Mouse (Mus musculus): Measurements from ENCODE around the gene Dnajc3. TPM values are rescaled to one million over a fixed set of nuclear protein-coding genes. Genes with fewer than 3 reads are reported as not detected.

The Dnajc3 gene
- polyA plus RNA-seq, 1 experiment from 2014 or later, result 33.3 TPM

- ATAC-seq (ENCODE audit: low FRiP score), result no peak
- Histone ChIP-seq H3K27me3 (no peaks in the 10 kb centered on the region), H3K9ac (no peak overlapping the region), H3K4me1 (peaks cover 4% of the 10 kb centered on the region; the same call in 1 of the 2 replicates), H3K27ac (no peak overlapping the region), H3K4me3 (no peak overlapping the region), H3K4me2 (replicated peaks) (no peak overlapping the region), H3K36me3 (peaks cover 87% of the 10 kb centered on the region), H3K9me3 (replicated peaks) (no peaks in the 10 kb centered on the region)
- WGBS, result 89% methylated on average over 6 of the region's 6 CpGs
Observed at GRCm38 (mm10) chr14:118911521-118911920, 26.3 kb upstream of the Dnajc3 start.

- Histone ChIP-seq H3K36me3 (peaks cover 80% of the 10 kb centered on the region), H3K4me1 (peaks cover 4% of the 10 kb centered on the region; the same call in 1 of the 2 replicates), H3K27me3 (no peaks in the 10 kb centered on the region), H3K9ac (no peak overlapping the region), H3K9me3 (replicated peaks) (no peaks in the 10 kb centered on the region), H3K4me2 (replicated peaks) (no peak overlapping the region), H3K4me3 (no peak overlapping the region), H3K27ac (no peak overlapping the region)
- WGBS, result 79% methylated on average over 5 of the region's 5 CpGs
- no peak for ATAC-seq (ENCODE audit: low FRiP score)
Observed at GRCm38 (mm10) chr14:118913651-118914050, 24.1 kb upstream of the Dnajc3 start.

GRCm38 (mm10) chr14:118919025-118919424 is 18.8 kb upstream of the Dnajc3 start:
- Histone ChIP-seq H3K27me3 (peaks cover 5% of the 10 kb centered on the region), H3K4me1 (peaks cover 33% of the 10 kb centered on the region), H3K9ac (no peak overlapping the region), H3K9me3 (replicated peaks) (no peaks in the 10 kb centered on the region), H3K27ac (no peak overlapping the region), H3K4me2 (replicated peaks) (no peak overlapping the region), H3K4me3 (no peak overlapping the region), H3K36me3 (peaks cover 41% of the 10 kb centered on the region)
- 71% methylated on average over 8 of the region's 8 CpGs for WGBS
- no peak for ATAC-seq (ENCODE audit: low FRiP score)

- no peak overlapping the region for H3K4me3 ChIP-seq
- 60% methylated on average over 7 of the region's 7 CpGs for WGBS
- no peak overlapping the region for H3K9ac ChIP-seq
- peak overlapping the region; percentile 65 for H3K4me2 ChIP-seq (replicated peaks)
- peaks cover 37% of the 10 kb centered on the region for H3K4me1 ChIP-seq
- no peak for ATAC-seq (ENCODE audit: low FRiP score)
- no peaks in the 10 kb centered on the region for H3K9me3 ChIP-seq (replicated peaks)
- H3K27ac ChIP-seq, result no peak overlapping the region
- peaks cover 5% of the 10 kb centered on the region for H3K27me3 ChIP-seq
- peaks cover 26% of the 10 kb centered on the region for H3K36me3 ChIP-seq
Observed at GRCm38 (mm10) chr14:118920654-118921053, 17.1 kb upstream of the Dnajc3 start.

GRCm38 (mm10) chr14:118922251-118922650 is 15.5 kb upstream of the Dnajc3 start:
- H3K27ac ChIP-seq, result no peak overlapping the region
- WGBS, result 23% methylated on average over 22 of the region's 22 CpGs
- ATAC-seq (ENCODE audit: low FRiP score), result no peak

GRCm38 (mm10) chr14:118922667-118923184 is 15.1 kb upstream of the Dnajc3 start:
- H3K4me2 ChIP-seq (replicated peaks), result peak overlapping the region; percentile 65
- H3K27ac ChIP-seq, result no peak overlapping the region
- peak overlapping the region; percentile 56 for H3K9ac ChIP-seq
- H3K27me3 ChIP-seq, result peaks cover 5% of the 10 kb centered on the region
- peaks cover 12% of the 10 kb centered on the region; the same call in 1 of the 2 replicates for H3K36me3 ChIP-seq
- no peaks in the 10 kb centered on the region for H3K9me3 ChIP-seq (replicated peaks)
- peak; percentile 36 for ATAC-seq (ENCODE audit: low FRiP score)
- WGBS, result 1% methylated on average over 41 of the region's 47 CpGs
- H3K4me3 ChIP-seq, result peak overlapping the region; percentile 36
- peaks cover 41% of the 10 kb centered on the region for H3K4me1 ChIP-seq

More at GRCm38 (mm10) chr14:118922251-118922650, 15.5 kb upstream of the Dnajc3 start:
- peaks cover 41% of the 10 kb centered on the region for H3K4me1 ChIP-seq
- no peaks in the 10 kb centered on the region for H3K9me3 ChIP-seq (replicated peaks)
- peak overlapping the region; percentile 56 for H3K9ac ChIP-seq
- H3K4me3 ChIP-seq, result peak overlapping the region; percentile 36
- H3K4me2 ChIP-seq (replicated peaks), result peak overlapping the region; percentile 65
- H3K27me3 ChIP-seq, result peaks cover 5% of the 10 kb centered on the region
- peaks cover 17% of the 10 kb centered on the region; the same call in 1 of the 2 replicates for H3K36me3 ChIP-seq

- H3K4me1 ChIP-seq, result peaks cover 41% of the 10 kb centered on the region
- WGBS, result under 1% methylated on average over 55 of the region's 55 CpGs
Observed at GRCm38 (mm10) chr14:118924673-118925615, 12.8 kb upstream of the Dnajc3 start, which contains the start of gene Dzip1. Dzip1 (minus strand) TSS chr14:118925460.

GRCm38 (mm10) chr14:118928565-118928964 is 9.2 kb upstream of the Dnajc3 start:
- no peak for ATAC-seq (ENCODE audit: low FRiP score)
- no peak overlapping the region for H3K4me3 ChIP-seq
- WGBS, result 90% methylated on average over 3 of the region's 3 CpGs

More at GRCm38 (mm10) chr14:118924673-118925615, 12.8 kb upstream of the Dnajc3 start, which contains the start of gene Dzip1:
- Histone ChIP-seq H3K9me3 (replicated peaks) (no peaks in the 10 kb centered on the region), H3K27me3 (peaks cover 5% of the 10 kb centered on the region), H3K4me2 (replicated peaks) (peak within 1 kb of the TSS; percentile 65), H3K4me3 (peak within 1 kb of the TSS; percentile 64), H3K36me3 (0 out of 2 replicates have a peak, but pooled peaks cover 5% of the 10 kb centered on the region), H3K27ac (peak within 1 kb of the TSS; percentile 94), H3K9ac (peak within 1 kb of the TSS; percentile 79)
- peak; percentile 94 for ATAC-seq (ENCODE audit: low FRiP score)

GRCm38 (mm10) chr14:118929779-118930178 is 8.0 kb upstream of the Dnajc3 start:
- Histone ChIP-seq H3K9me3 (replicated peaks) (no peaks in the 10 kb centered on the region), H3K36me3 (no peaks in the 10 kb centered on the region), H3K9ac (no peak overlapping the region), H3K4me1 (0 out of 2 replicates have a peak, but pooled peaks cover 5% of the 10 kb centered on the region), H3K4me2 (replicated peaks) (no peak overlapping the region), H3K4me3 (no peak overlapping the region), H3K27me3 (no peaks in the 10 kb centered on the region), H3K27ac (no peak overlapping the region)
- 78% methylated on average over 2 of the region's 2 CpGs for WGBS
- ATAC-seq (ENCODE audit: low FRiP score), result no peak

More at GRCm38 (mm10) chr14:118928565-118928964, 9.2 kb upstream of the Dnajc3 start:
- Histone ChIP-seq H3K36me3 (no peaks in the 10 kb centered on the region), H3K9ac (no peak overlapping the region), H3K27me3 (no peaks in the 10 kb centered on the region), H3K27ac (no peak overlapping the region), H3K4me2 (replicated peaks) (no peak overlapping the region), H3K9me3 (replicated peaks) (no peaks in the 10 kb centered on the region), H3K4me1 (peaks cover 12% of the 10 kb centered on the region)

- no peaks in the 10 kb centered on the region for H3K27me3 ChIP-seq
- H3K36me3 ChIP-seq, result no peaks in the 10 kb centered on the region
- no peak overlapping the region for H3K27ac ChIP-seq
- H3K4me1 ChIP-seq, result 0 out of 2 replicates have a peak, but pooled peaks cover 2% of the 10 kb centered on the region
- H3K4me2 ChIP-seq (replicated peaks), result no peak overlapping the region
- WGBS, result 82% methylated on average over 2 of the region's 2 CpGs
- no peak overlapping the region for H3K4me3 ChIP-seq
- H3K9ac ChIP-seq, result no peak overlapping the region
- no peak for ATAC-seq (ENCODE audit: low FRiP score)
- H3K9me3 ChIP-seq (replicated peaks), result no peaks in the 10 kb centered on the region
Observed at GRCm38 (mm10) chr14:118930777-118931176, 7.0 kb upstream of the Dnajc3 start.

GRCm38 (mm10) chr14:118931181-118931580 is 6.6 kb upstream of the Dnajc3 start:
- 79% methylated on average over 2 of the region's 2 CpGs for WGBS
- no peak for ATAC-seq (ENCODE audit: low FRiP score)
- no peak overlapping the region for H3K4me3 ChIP-seq
- no peaks in the 10 kb centered on the region for H3K9me3 ChIP-seq (replicated peaks)
- H3K4me2 ChIP-seq (replicated peaks), result no peak overlapping the region
- no peaks in the 10 kb centered on the region for H3K4me1 ChIP-seq
- H3K27me3 ChIP-seq, result 0 out of 2 replicates have a peak, but pooled peaks cover under 1% of the 10 kb centered on the region
- no peaks in the 10 kb centered on the region for H3K36me3 ChIP-seq
- H3K9ac ChIP-seq, result no peak overlapping the region
- H3K27ac ChIP-seq, result no peak overlapping the region

- H3K27ac ChIP-seq, result no peak overlapping the region
- H3K36me3 ChIP-seq, result no peaks in the 10 kb centered on the region
- H3K4me2 ChIP-seq (replicated peaks), result no peak overlapping the region
- no peak overlapping the region for H3K9ac ChIP-seq
- WGBS, result 67% methylated on average over 8 of the region's 8 CpGs
- H3K27me3 ChIP-seq, result 0 out of 2 replicates have a peak, but pooled peaks cover 2% of the 10 kb centered on the region
- no peaks in the 10 kb centered on the region for H3K9me3 ChIP-seq (replicated peaks)
- no peaks in the 10 kb centered on the region for H3K4me1 ChIP-seq
- ATAC-seq (ENCODE audit: low FRiP score), result no peak
- no peak overlapping the region for H3K4me3 ChIP-seq
Observed at GRCm38 (mm10) chr14:118932956-118933355, 4.8 kb upstream of the Dnajc3 start.

Measured in hindbrain, embryonic 12.5 days (tissue).